Mouse (Mus musculus) frontal cortex, adult 2 months (tissue): ENCODE results near the gene Cnih3. TPM values are rescaled to one million over a fixed set of nuclear protein-coding genes. Genes with fewer than 3 reads are reported as not detected.

ENCODE experiments used
- DNase-seq, 2 experiments: peaks; one replicate each; pipeline ENCODE4 v3.0.0; 2022; ENCODE audit warnings: low spot score in 1 of 2; ENCODE audit errors: extremely low spot score in 1 of 2
- polyA plus RNA-seq: library from polyadenylated mRNA; depleted of rRNA; stranded (reverse); fragments of >200 nt; gene quantifications from 2 replicates; pipeline ENCODE4 v1.2.3, GENCODE M21; 2012

Gene Cnih3
- polyA plus RNA-seq, 1 experiment = 61.1 TPM

GRCm38 (mm10) chr1:181441654-181442241 is 89.3 kb downstream of the Cnih3 start:
- no peak for DNase-seq

- DNase-seq = no peak
These were observed 92.6 kb downstream of the Cnih3 start for GRCm38 (mm10) chr1:181445041-181445440.

- DNase-seq = peak; percentile 25 to 50
These were observed 93.3 kb downstream of the Cnih3 start for GRCm38 (mm10) chr1:181445630-181446257.

- DNase-seq = peak; percentile 38 to 53
These were observed 94.2 kb downstream of the Cnih3 start for GRCm38 (mm10) chr1:181446591-181447114.

- DNase-seq = no peak
These were observed 95.1 kb downstream of the Cnih3 start for GRCm38 (mm10) chr1:181447576-181447975.

GRCm38 (mm10) chr1:181448041-181448440 is 95.6 kb downstream of the Cnih3 start:
- DNase-seq = peak; percentile 39 to 62

GRCm38 (mm10) chr1:181453106-181453505 is 100.7 kb downstream of the Cnih3 start:
- no peak for DNase-seq

- DNase-seq = no peak
These were observed 104.5 kb downstream of the Cnih3 start for GRCm38 (mm10) chr1:181456911-181457310.

GRCm38 (mm10) chr1:181459431-181460105 is 107.1 kb downstream of the Cnih3 start:
- no peak for DNase-seq

- peak in 1 of 2 experiments; percentile 46 for DNase-seq
These were observed 107.9 kb downstream of the Cnih3 start for GRCm38 (mm10) chr1:181460283-181460682.

- no peak for DNase-seq
These were observed 109.1 kb downstream of the Cnih3 start for GRCm38 (mm10) chr1:181461484-181461883.

- DNase-seq = no peak
These were observed 109.8 kb downstream of the Cnih3 start for GRCm38 (mm10) chr1:181462051-181462905.

GRCm38 (mm10) chr1:181462906-181463179 is 110.4 kb downstream of the Cnih3 start:
- peak in 1 of 2 experiments; percentile 34 for DNase-seq

- no peak for DNase-seq
These were observed 112.6 kb downstream of the Cnih3 start for GRCm38 (mm10) chr1:181465027-181465426.

- no peak for DNase-seq
These were observed 113.6 kb downstream of the Cnih3 start for GRCm38 (mm10) chr1:181466040-181466439.

GRCm38 (mm10) chr1:181466601-181467320 is 114.3 kb downstream of the Cnih3 start:
- peak; percentile 53 to 71 for DNase-seq

- no peak for DNase-seq
These were observed 114.9 kb downstream of the Cnih3 start for GRCm38 (mm10) chr1:181467321-181467670.

GRCm38 (mm10) chr1:181469415-181469814 is 117.0 kb downstream of the Cnih3 start:
- DNase-seq = no peak

- no peak for DNase-seq
These were observed 123.7 kb downstream of the Cnih3 start for GRCm38 (mm10) chr1:181476141-181476540.

- DNase-seq = no peak
These were observed 124.1 kb downstream of the Cnih3 start for GRCm38 (mm10) chr1:181476557-181476956.
